Mouse (Mus musculus) limb, embryonic 13.5 days (tissue): ENCODE results near the gene Lrp5. TPM values are rescaled to one million over a fixed set of nuclear protein-coding genes. Genes with fewer than 3 reads are reported as not detected.

Experiments used
- ATAC-seq: fragments of 200-750 bp; cut with Nextera tagmentation; 2 replicates; pipeline ENCODE4 v1.8.0; 2017; ENCODE audit warnings: low read depth, moderate number of reproducible peaks, moderate TSS enrichment; ENCODE audit not compliant: low FRiP score
- H3K27ac ChIP-seq: fragments of 300-500 bp; sonication (generic); 2 replicates; pipeline ENCODE4 v1.5.1; 2015; ENCODE audit warnings: inconsistent platforms, mild to moderate bottlenecking, moderate library complexity
- H3K27me3 ChIP-seq: fragments of 300-500 bp; sonication (generic); 2 replicates; pipeline ENCODE4 v1.6.1; 2015; ENCODE audit warnings: mild to moderate bottlenecking, inconsistent platforms
- H3K36me3 ChIP-seq: fragments of 300-500 bp; sonication (generic); 2 replicates; pipeline ENCODE4 v1.6.1; 2015; ENCODE audit warnings: inconsistent platforms, mild to moderate bottlenecking, moderate library complexity
- H3K4me1 ChIP-seq: fragments of 300-500 bp; sonication (generic); 2 replicates; pipeline ENCODE4 v1.6.1; 2015; ENCODE audit warnings: inconsistent platforms
- H3K4me2 ChIP-seq: fragments of 300-500 bp; sonication (generic); replicated peaks from 2 replicates; pipeline ENCODE4 v1.6.1; 2015; ENCODE audit warnings: inconsistent platforms, mild to moderate bottlenecking, moderate library complexity
- H3K4me3 ChIP-seq: fragments of 300-500 bp; sonication (generic); 2 replicates; pipeline ENCODE4 v1.5.1; 2015; ENCODE audit warnings: moderate library complexity, mild to moderate bottlenecking, inconsistent platforms
- H3K9ac ChIP-seq: fragments of 300-500 bp; sonication (generic); 2 replicates; pipeline ENCODE4 v1.6.1; 2015; ENCODE audit warnings: mild to moderate bottlenecking, inconsistent platforms
- H3K9me3 ChIP-seq: fragments of 300-500 bp; sonication (generic); 2 replicates; pipeline ENCODE4 v1.6.1; 2016; ENCODE audit warnings: inconsistent platforms
- WGBS: fragments of 180-500 bp; shearing (Covaris S2); methylation state at CpG from one replicate; pipeline ENCODE4 v1.1.7; 2015; 5-methylcytosine and 5-hydroxymethylcytosine counted together
- polyA plus RNA-seq: library from polyadenylated mRNA; unstranded; fragments of >200 nt; fragmentation: Nextera tagmentation; extraction: Ambion mirVana; gene quantifications from 2 replicates; pipeline ENCODE4 v1.2.1, GENCODE M21; 2015

Gene Lrp5
- polyA plus RNA-seq, 1 experiment from 2014 or later, result 7.1 TPM

DNA sequence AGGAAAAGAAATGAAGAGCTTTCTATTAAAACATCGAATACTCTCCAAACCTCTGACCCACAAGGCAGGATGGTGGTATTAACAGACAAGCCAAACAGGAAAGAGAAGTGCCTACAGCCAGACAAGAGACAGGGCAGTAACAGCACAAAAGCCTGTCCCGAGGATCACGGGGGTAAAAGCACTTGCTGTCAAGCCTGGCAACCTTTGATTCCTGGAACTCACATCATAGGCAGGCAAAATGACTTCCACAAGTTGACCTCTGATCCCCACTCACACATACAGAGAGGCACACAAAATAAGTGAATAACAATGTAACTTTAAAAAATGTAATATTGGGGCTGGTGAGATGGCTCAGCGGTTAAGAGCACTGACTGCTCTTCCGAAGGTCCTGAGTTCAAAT lies 146.9 kb downstream of the Lrp5 start:
- ATAC-seq, result no peak
- peaks cover 5% of the 10 kb centered on the region; the same call in 1 of the 2 replicates for H3K4me1 ChIP-seq
- H3K36me3 ChIP-seq, result peaks cover 32% of the 10 kb centered on the region
- WGBS, result 92% methylated on average over 5 of the region's 5 CpGs
- no peak overlapping the region for H3K27ac ChIP-seq
- H3K9ac ChIP-seq, result no peak overlapping the region
- H3K9me3 ChIP-seq, result no peaks in the 10 kb centered on the region
- H3K27me3 ChIP-seq, result no peaks in the 10 kb centered on the region
- no peak overlapping the region for H3K4me2 ChIP-seq
- H3K4me3 ChIP-seq, result no peak overlapping the region

DNA sequence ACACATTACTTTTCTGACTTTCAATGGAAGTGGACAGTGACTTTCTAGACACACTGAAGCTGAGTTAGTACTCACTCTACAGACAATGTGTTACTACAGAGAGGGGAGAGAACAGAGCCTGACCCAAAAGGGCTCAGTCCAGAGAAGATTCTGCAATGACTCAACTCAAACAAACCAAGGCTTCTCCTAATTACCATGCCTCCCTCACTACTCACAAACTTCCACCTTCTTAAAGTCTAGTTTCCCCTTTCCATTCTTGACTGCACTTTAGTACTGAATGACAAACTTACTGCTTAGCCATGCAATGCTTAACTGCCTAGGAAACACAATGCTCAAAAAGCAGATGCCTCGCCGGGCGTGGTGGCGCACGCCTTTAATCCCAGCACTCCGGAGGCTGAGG lies 148.7 kb downstream of the Lrp5 start:
- ATAC-seq, result no peak
- Histone ChIP-seq H3K4me3 (no peak overlapping the region), H3K36me3 (peaks cover 27% of the 10 kb centered on the region), H3K27ac (no peak overlapping the region), H3K4me2 (no peak overlapping the region), H3K27me3 (no peaks in the 10 kb centered on the region), H3K9ac (no peak overlapping the region), H3K9me3 (no peaks in the 10 kb centered on the region), H3K4me1 (peaks cover 5% of the 10 kb centered on the region; the same call in 1 of the 2 replicates)
- 95% methylated on average over 6 of the region's 6 CpGs for WGBS

DNA sequence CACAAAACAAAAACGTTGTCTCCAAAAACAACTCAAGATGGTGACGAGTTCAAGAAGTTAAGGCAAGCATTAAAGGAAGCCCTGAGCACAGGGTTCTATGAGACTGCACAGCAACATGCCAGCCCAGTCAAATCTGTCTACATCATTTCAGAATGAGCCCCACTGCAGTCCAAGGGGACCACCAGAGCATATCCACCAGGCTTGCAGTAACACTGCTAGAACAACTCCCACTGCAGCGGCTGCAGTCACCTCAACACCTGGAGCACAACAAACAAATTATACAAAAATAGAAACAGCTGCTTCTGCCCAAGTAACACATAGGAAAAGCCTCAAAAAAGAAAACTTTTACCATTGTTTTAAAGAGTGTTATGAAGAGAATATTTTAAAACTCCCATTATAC lies 151.4 kb downstream of the Lrp5 start:
- 88% methylated on average over 3 of the region's 3 CpGs for WGBS
- Histone ChIP-seq H3K4me3 (no peak overlapping the region), H3K9ac (no peak overlapping the region)

More for the DNA sequence above, 151.4 kb downstream of the Lrp5 start:
- no peak overlapping the region for H3K27ac ChIP-seq
- H3K27me3 ChIP-seq, result no peaks in the 10 kb centered on the region
- H3K9me3 ChIP-seq, result no peaks in the 10 kb centered on the region
- no peak for ATAC-seq
- peaks cover 9% of the 10 kb centered on the region; the same call in 1 of the 2 replicates for H3K4me1 ChIP-seq
- no peak overlapping the region for H3K4me2 ChIP-seq
- peaks cover 16% of the 10 kb centered on the region; the same call in 1 of the 2 replicates for H3K36me3 ChIP-seq

Other genes with a start within 250 kb of the Lrp5 start
- gene Ppp6r3, start 110.8 kb downstream of the Lrp5 start, polyA plus RNA-seq, result 61.0 and 65.1 TPM in 2 replicates
- 50.3 and 54.4 TPM in 2 replicates for gene 1810055G02Rik, start 21.7 kb upstream of the Lrp5 start, polyA plus RNA-seq
- 30.4 and 31.2 TPM in 2 replicates for gene Kmt5b, start 80.9 kb upstream of the Lrp5 start, polyA plus RNA-seq
- gene Chka, start 165.2 kb upstream of the Lrp5 start, polyA plus RNA-seq, result 46.0 and 47.8 TPM in 2 replicates
- gene Tcirg1, start 220.6 kb upstream of the Lrp5 start, polyA plus RNA-seq, result 40.3 and 52.9 TPM in 2 replicates
- 259 and 267 TPM in 2 replicates for gene Ndufs8, start 226.2 kb upstream of the Lrp5 start, polyA plus RNA-seq
- 1.1 and 1.3 TPM in 2 replicates for gene Aldh3b1, start 243.2 kb upstream of the Lrp5 start, polyA plus RNA-seq
- 14.2 and 15.0 TPM in 2 replicates for gene Unc93b1, start 248.6 kb upstream of the Lrp5 start, polyA plus RNA-seq